Mouse (Mus musculus): ENCODE measurements around the gene Car3. TPM values are rescaled to one million over a fixed set of nuclear protein-coding genes. Genes with fewer than 3 reads are reported as not detected.

Gene Car3
- polyA plus RNA-seq, 1 experiment from 2014 or later = 5.3 TPM

DNA sequence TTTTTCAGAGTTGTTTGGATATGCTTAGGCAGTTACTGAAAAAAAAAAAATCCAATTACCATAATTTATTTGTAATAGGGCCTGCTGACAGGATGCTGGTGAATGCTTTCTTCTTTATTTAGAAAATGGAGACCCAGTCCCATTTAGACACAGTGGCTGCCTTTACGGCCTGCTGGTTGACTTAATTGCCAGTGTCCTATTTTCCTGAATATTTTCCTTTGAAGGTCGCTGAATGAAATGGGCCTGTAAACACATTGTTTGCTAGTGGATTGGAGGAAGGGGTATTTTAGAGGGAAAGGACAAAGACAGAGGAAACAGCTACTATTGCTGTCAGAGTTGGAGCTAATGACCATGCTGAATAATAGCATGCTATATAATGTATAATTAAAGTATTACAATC lies 25.2 kb downstream of the Car3 start:
- WGBS = 72% methylated on average over 2 of the region's 2 CpGs

GRCm38 (mm10) chr3:14889085-14889484 lies 25.8 kb downstream of the Car3 start:
- Histone ChIP-seq H3K4me3 (ENCODE audit: low read depth, low read length) (no peak overlapping the region), H3K4me2 (ENCODE audit: low read length) (no peak overlapping the region), H3K27ac (ENCODE audit: low read depth) (no peak overlapping the region)

More for the DNA sequence above, 25.2 kb downstream of the Car3 start:
- DNase-seq (ENCODE audit: low spot score) = peak; percentile 31
- Histone ChIP-seq H3K9ac (ENCODE audit: low read length) (no peak overlapping the region), H3K4me1 (replicated peaks; ENCODE audit: control insufficient read depth, insufficient read depth, low read length) (0 out of 2 replicates have a peak, but pooled peaks cover 4% of the 10 kb centered on the region), H3K4me2 (ENCODE audit: low read length) (no peak overlapping the region), H3K36me3 (ENCODE audit: control insufficient read depth, insufficient read depth, low read length) (no peaks in the 10 kb centered on the region), H3K27ac (ENCODE audit: low read depth) (no peak overlapping the region), H3K9me3 (ENCODE audit: control insufficient read depth, low read length) (no peaks in the 10 kb centered on the region), H3K4me3 (ENCODE audit: low read depth, low read length) (no peak overlapping the region), H3K27me3 (replicated peaks; ENCODE audit: control insufficient read depth, insufficient read depth, low read length) (peaks cover 11% of the 10 kb centered on the region)
- no peak for ATAC-seq (replicated peaks; ENCODE audit: low FRiP score, low TSS enrichment, low read depth)

DNA sequence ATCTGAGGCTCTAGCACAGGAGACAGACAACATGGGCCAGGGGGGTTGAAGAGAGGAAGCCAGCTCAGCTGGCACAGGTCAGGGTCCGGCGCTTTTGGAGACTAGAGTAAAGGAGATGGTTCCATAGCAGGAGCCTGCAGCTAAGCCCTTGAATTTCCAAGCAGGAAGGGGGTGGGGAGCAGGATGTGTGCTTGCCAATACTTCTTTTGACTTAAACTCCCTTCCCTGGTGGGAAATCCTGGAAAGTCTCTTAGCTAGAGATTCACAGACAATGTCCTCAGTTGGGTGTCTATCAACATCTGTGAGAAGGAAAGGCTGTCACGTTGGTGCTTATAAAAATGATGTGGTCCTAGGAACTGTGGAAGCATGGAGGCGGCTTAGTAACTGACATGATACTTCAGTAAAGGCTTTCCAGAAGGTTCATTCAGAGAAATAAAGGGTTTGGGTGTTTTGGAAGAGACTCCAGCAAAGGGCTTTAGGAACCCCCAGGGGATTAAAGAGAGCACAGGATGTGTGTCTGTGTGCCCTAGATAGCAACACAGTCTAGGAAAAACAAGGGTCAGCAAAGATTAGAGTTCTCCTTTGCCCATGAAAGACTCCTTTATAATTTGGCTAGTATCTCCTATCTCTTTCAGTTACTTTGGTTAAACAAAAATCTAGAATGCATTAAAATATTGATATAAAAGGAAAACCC lies 26.6 kb downstream of the Car3 start:
- H3K9ac ChIP-seq (ENCODE audit: low read length) = no peak overlapping the region
- no peak overlapping the region for H3K4me3 ChIP-seq (ENCODE audit: low read depth, low read length)
- H3K4me1 ChIP-seq (replicated peaks; ENCODE audit: control insufficient read depth, insufficient read depth, low read length) = 0 out of 2 replicates have a peak, but pooled peaks cover 4% of the 10 kb centered on the region
- DNase-seq (ENCODE audit: low spot score) = peak; percentile 28
- ATAC-seq (replicated peaks; ENCODE audit: low FRiP score, low TSS enrichment, low read depth) = no peak
- WGBS = 65% methylated on average over 4 of the region's 4 CpGs
- H3K27me3 ChIP-seq (replicated peaks; ENCODE audit: control insufficient read depth, insufficient read depth, low read length) = peaks cover 11% of the 10 kb centered on the region
- H3K36me3 ChIP-seq (ENCODE audit: control insufficient read depth, insufficient read depth, low read length) = no peaks in the 10 kb centered on the region
- no peak overlapping the region for H3K27ac ChIP-seq (ENCODE audit: low read depth)
- H3K4me2 ChIP-seq (ENCODE audit: low read length) = no peak overlapping the region
- H3K9me3 ChIP-seq (ENCODE audit: control insufficient read depth, low read length) = no peaks in the 10 kb centered on the region

More at GRCm38 (mm10) chr3:14889085-14889484, 25.8 kb downstream of the Car3 start:
- Histone ChIP-seq H3K9ac (ENCODE audit: low read length) (no peak overlapping the region), H3K27me3 (replicated peaks; ENCODE audit: control insufficient read depth, insufficient read depth, low read length) (peaks cover 11% of the 10 kb centered on the region), H3K4me1 (replicated peaks; ENCODE audit: control insufficient read depth, insufficient read depth, low read length) (0 out of 2 replicates have a peak, but pooled peaks cover 4% of the 10 kb centered on the region), H3K36me3 (ENCODE audit: control insufficient read depth, insufficient read depth, low read length) (no peaks in the 10 kb centered on the region), H3K9me3 (ENCODE audit: control insufficient read depth, low read length) (no peaks in the 10 kb centered on the region)
- no peak for ATAC-seq (replicated peaks; ENCODE audit: low FRiP score, low TSS enrichment, low read depth)
- WGBS = 78% methylated on average over 2 of the region's 2 CpGs
- peak; percentile 41 for DNase-seq (ENCODE audit: low spot score)

GRCm38 (mm10) chr3:14892991-14893390 lies 29.7 kb downstream of the Car3 start:
- ATAC-seq (replicated peaks; ENCODE audit: low FRiP score, low TSS enrichment, low read depth) (no peak), DNase-seq (ENCODE audit: low spot score) (no peak)
- no peaks in the 10 kb centered on the region for H3K9me3 ChIP-seq (ENCODE audit: control insufficient read depth, low read length)
- WGBS = 76% methylated on average over 3 of the region's 3 CpGs
- H3K4me3 ChIP-seq (ENCODE audit: low read depth, low read length) = no peak overlapping the region
- H3K36me3 ChIP-seq (ENCODE audit: control insufficient read depth, insufficient read depth, low read length) = no peaks in the 10 kb centered on the region
- H3K27me3 ChIP-seq (replicated peaks; ENCODE audit: control insufficient read depth, insufficient read depth, low read length) = no peaks in the 10 kb centered on the region
- no peak overlapping the region for H3K27ac ChIP-seq (ENCODE audit: low read depth)
- no peak overlapping the region for H3K9ac ChIP-seq (ENCODE audit: low read length)
- H3K4me2 ChIP-seq (ENCODE audit: low read length) = no peak overlapping the region
- H3K4me1 ChIP-seq (replicated peaks; ENCODE audit: control insufficient read depth, insufficient read depth, low read length) = no peaks in the 10 kb centered on the region

DNA sequence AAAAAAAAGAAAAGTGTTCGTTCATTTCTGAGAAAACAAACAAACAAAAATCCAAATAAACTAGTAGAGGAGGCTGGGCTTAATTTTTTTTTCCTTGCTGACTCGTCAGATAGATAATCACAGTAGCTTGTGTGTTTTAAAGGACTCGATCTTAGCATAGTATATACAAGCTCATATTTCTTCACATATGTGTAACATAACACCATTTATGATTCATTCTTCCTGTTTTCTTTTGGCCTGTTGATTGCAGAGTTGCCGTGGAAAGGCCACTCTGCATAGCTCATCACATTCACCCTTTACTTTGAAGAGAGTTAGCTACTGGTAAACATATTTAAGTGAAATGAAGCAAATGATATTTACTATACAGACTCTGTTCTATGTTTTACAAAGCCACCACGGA lies 30.4 kb downstream of the Car3 start:
- H3K36me3 ChIP-seq (ENCODE audit: control insufficient read depth, insufficient read depth, low read length) = no peaks in the 10 kb centered on the region
- no peak overlapping the region for H3K27ac ChIP-seq (ENCODE audit: low read depth)
- H3K4me3 ChIP-seq (ENCODE audit: low read depth, low read length) = no peak overlapping the region
- WGBS = 58% methylated on average over 5 of the region's 5 CpGs
- H3K27me3 ChIP-seq (replicated peaks; ENCODE audit: control insufficient read depth, insufficient read depth, low read length) = no peaks in the 10 kb centered on the region
- DNase-seq (ENCODE audit: low spot score) (no peak), ATAC-seq (replicated peaks; ENCODE audit: low FRiP score, low TSS enrichment, low read depth) (no peak)
- H3K4me1 ChIP-seq (replicated peaks; ENCODE audit: control insufficient read depth, insufficient read depth, low read length) = no peaks in the 10 kb centered on the region
- H3K4me2 ChIP-seq (ENCODE audit: low read length) = no peak overlapping the region
- H3K9me3 ChIP-seq (ENCODE audit: control insufficient read depth, low read length) = no peaks in the 10 kb centered on the region
- H3K9ac ChIP-seq (ENCODE audit: low read length) = no peak overlapping the region

- no peak overlapping the region for H3K4me2 ChIP-seq (ENCODE audit: low read length)
- H3K9me3 ChIP-seq (ENCODE audit: control insufficient read depth, low read length) = no peaks in the 10 kb centered on the region
- H3K9ac ChIP-seq (ENCODE audit: low read length) = no peak overlapping the region
- no peak for DNase-seq (ENCODE audit: low spot score)
- no peaks in the 10 kb centered on the region for H3K36me3 ChIP-seq (ENCODE audit: control insufficient read depth, insufficient read depth, low read length)
- no peaks in the 10 kb centered on the region for H3K27me3 ChIP-seq (replicated peaks; ENCODE audit: control insufficient read depth, insufficient read depth, low read length)
- no peak overlapping the region for H3K4me3 ChIP-seq (ENCODE audit: low read depth, low read length)
- ATAC-seq (replicated peaks; ENCODE audit: low FRiP score, low TSS enrichment, low read depth) = no peak
- 93% methylated on average over 3 of the region's 3 CpGs for WGBS
- H3K27ac ChIP-seq (ENCODE audit: low read depth) = no peak overlapping the region
- no peaks in the 10 kb centered on the region for H3K4me1 ChIP-seq (replicated peaks; ENCODE audit: control insufficient read depth, insufficient read depth, low read length)
These were observed 32.0 kb downstream of the Car3 start for GRCm38 (mm10) chr3:14895333-14895732.

- no peaks in the 10 kb centered on the region for H3K36me3 ChIP-seq (ENCODE audit: control insufficient read depth, insufficient read depth, low read length)
- H3K27ac ChIP-seq (ENCODE audit: low read depth) = no peak overlapping the region
- ATAC-seq (replicated peaks; ENCODE audit: low FRiP score, low TSS enrichment, low read depth) = no peak
- H3K27me3 ChIP-seq (replicated peaks; ENCODE audit: control insufficient read depth, insufficient read depth, low read length) = no peaks in the 10 kb centered on the region
- H3K9ac ChIP-seq (ENCODE audit: low read length) = no peak overlapping the region
- H3K4me2 ChIP-seq (ENCODE audit: low read length) = no peak overlapping the region
- DNase-seq (ENCODE audit: low spot score) = no peak
- no peaks in the 10 kb centered on the region for H3K9me3 ChIP-seq (ENCODE audit: control insufficient read depth, low read length)
- no peak overlapping the region for H3K4me3 ChIP-seq (ENCODE audit: low read depth, low read length)
- WGBS = 69% methylated on average over 6 of the region's 6 CpGs
- H3K4me1 ChIP-seq (replicated peaks; ENCODE audit: control insufficient read depth, insufficient read depth, low read length) = no peaks in the 10 kb centered on the region
These were observed 34.5 kb downstream of the Car3 start for GRCm38 (mm10) chr3:14897770-14898169.

- Histone ChIP-seq H3K4me1 (replicated peaks; ENCODE audit: control insufficient read depth, insufficient read depth, low read length) (no peaks in the 10 kb centered on the region), H3K27me3 (replicated peaks; ENCODE audit: control insufficient read depth, insufficient read depth, low read length) (no peaks in the 10 kb centered on the region), H3K4me3 (ENCODE audit: low read depth, low read length) (no peak overlapping the region), H3K4me2 (ENCODE audit: low read length) (no peak overlapping the region), H3K9me3 (ENCODE audit: control insufficient read depth, low read length) (no peaks in the 10 kb centered on the region), H3K27ac (ENCODE audit: low read depth) (no peak overlapping the region), H3K36me3 (ENCODE audit: control insufficient read depth, insufficient read depth, low read length) (no peaks in the 10 kb centered on the region), H3K9ac (ENCODE audit: low read length) (no peak overlapping the region)
- DNase-seq (ENCODE audit: low spot score) (no peak), ATAC-seq (replicated peaks; ENCODE audit: low FRiP score, low TSS enrichment, low read depth) (no peak)
- WGBS = 90% methylated on average over 3 of the region's 3 CpGs
These were observed 40.1 kb downstream of the Car3 start for GRCm38 (mm10) chr3:14903380-14903779.

DNA sequence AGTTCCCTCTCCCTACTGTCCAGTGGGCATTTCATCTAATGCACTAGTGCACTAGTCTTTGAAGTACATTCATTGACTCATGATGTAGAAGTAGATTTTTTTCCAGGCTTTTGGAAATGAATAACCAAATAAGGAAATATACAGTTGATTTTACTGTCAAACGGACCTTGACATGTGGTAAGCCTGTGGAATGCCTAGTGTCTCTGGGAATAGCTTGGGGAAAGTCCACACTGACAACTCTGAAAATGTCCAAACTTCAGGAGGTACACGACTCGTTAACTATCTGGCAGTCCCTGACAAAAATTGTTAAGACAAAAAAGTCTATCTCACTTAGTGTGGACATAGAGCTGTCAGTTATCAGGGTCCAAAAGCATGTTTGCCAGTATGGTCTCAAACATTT lies 40.9 kb downstream of the Car3 start:
- Histone ChIP-seq H3K4me1 (replicated peaks; ENCODE audit: control insufficient read depth, insufficient read depth, low read length) (no peaks in the 10 kb centered on the region), H3K9ac (ENCODE audit: low read length) (no peak overlapping the region), H3K36me3 (ENCODE audit: control insufficient read depth, insufficient read depth, low read length) (no peaks in the 10 kb centered on the region), H3K4me3 (ENCODE audit: low read depth, low read length) (no peak overlapping the region), H3K4me2 (ENCODE audit: low read length) (no peak overlapping the region), H3K9me3 (ENCODE audit: control insufficient read depth, low read length) (no peaks in the 10 kb centered on the region), H3K27me3 (replicated peaks; ENCODE audit: control insufficient read depth, insufficient read depth, low read length) (no peaks in the 10 kb centered on the region), H3K27ac (ENCODE audit: low read depth) (no peak overlapping the region)
- DNase-seq (ENCODE audit: low spot score) (no peak), ATAC-seq (replicated peaks; ENCODE audit: low FRiP score, low TSS enrichment, low read depth) (no peak)
- WGBS = 60% methylated on average over 3 of the region's 3 CpGs
